Mouse (Mus musculus): ENCODE measurements around the gene Inava. TPM values are rescaled to one million over a fixed set of nuclear protein-coding genes. Genes with fewer than 3 reads are reported as not detected.

The Inava gene
- polyA plus RNA-seq, 1 experiment from 2014 or later: 2.3 TPM

Other genes starting within 250 kb of the Inava start
- gene Igfn1, start 227.9 kb downstream of the Inava start, polyA plus RNA-seq (2014; fragmentation: Nextera tagmentation; extraction: Ambion mirVana): 0.08 TPM in 1 of 2 replicates, not detected in the other
- 69.9 and 115 TPM in 2 replicates for gene Tmem9, start 226.1 kb downstream of the Inava start, polyA plus RNA-seq (2014; fragmentation: Nextera tagmentation; extraction: Ambion mirVana)
- not detected in 2 replicates for gene Ascl5, start 183.5 kb downstream of the Inava start, polyA plus RNA-seq (2014; fragmentation: Nextera tagmentation; extraction: Ambion mirVana)
- 0.20 TPM in 1 of 2 replicates, not detected in the other for gene Cacna1s, start 181.5 kb downstream of the Inava start, polyA plus RNA-seq (2014; fragmentation: Nextera tagmentation; extraction: Ambion mirVana)
- gene Kif21b, start 102.9 kb downstream of the Inava start, polyA plus RNA-seq (2014; fragmentation: Nextera tagmentation; extraction: Ambion mirVana): 43.1 and 54.5 TPM in 2 replicates
- not detected in 2 replicates for gene Mroh3, start 21.4 kb downstream of the Inava start, polyA plus RNA-seq (2014; fragmentation: Nextera tagmentation; extraction: Ambion mirVana)
- 0.67 and 0.70 TPM in 2 replicates for gene Gpr25, start 26.6 kb upstream of the Inava start, polyA plus RNA-seq (2014; fragmentation: Nextera tagmentation; extraction: Ambion mirVana)
- gene Camsap2, start 111.8 kb upstream of the Inava start, polyA plus RNA-seq (2014; fragmentation: Nextera tagmentation; extraction: Ambion mirVana): 64.6 and 65.6 TPM in 2 replicates
- gene Ddx59, start 181.0 kb upstream of the Inava start, polyA plus RNA-seq (2014; fragmentation: Nextera tagmentation; extraction: Ambion mirVana): 17.1 and 18.1 TPM in 2 replicates
- 0.35 and 0.99 TPM in 2 replicates for gene Kif14, start 232.1 kb upstream of the Inava start, polyA plus RNA-seq (2014; fragmentation: Nextera tagmentation; extraction: Ambion mirVana)